Mouse (Mus musculus) bone marrow macrophage, adult 2 months (primary cell): ENCODE results near the gene Bicc1.

Experiments
- CTCF ChIP-seq: IDR thresholded peaks from 2 replicates; pipeline ENCODE4 v1.5.1; 2012; ENCODE audit warnings: low read depth, mild to moderate bottlenecking, low read length, moderate library complexity
- POLR2A ChIP-seq: IDR thresholded peaks from 2 replicates; pipeline ENCODE4 v1.6.1; 2012; ENCODE audit warnings: mild to moderate bottlenecking, low read depth, low read length, borderline replicate concordance

- TF ChIP-seq CTCF (no peak), POLR2A (no peak)
Measured at GRCm38 (mm10) chr10:71123395-71123794, 36.1 kb downstream of the Bicc1 start.
